Mouse (Mus musculus): ENCODE data around the gene Morc2a. TPM values are rescaled to one million over a fixed set of nuclear protein-coding genes. Genes with fewer than 3 reads are reported as not detected.

Gene Morc2a
- 19.6 TPM for polyA plus RNA-seq (2014; fragmentation: Illumina TruSeq; extraction: RNeasy Lipid Tissue Mini Kit (QIAGEN cat#74804); ENCODE audit: low read depth, low replicate concordance)

GRCm38 (mm10) chr11:3648964-3649841 is at the start of gene Morc2a:
Gene Morc2a, plus strand, starts transcription at chr11:3649191.

Other genes starting within 250 kb of the Morc2a start
- gene Limk2, start 240.0 kb upstream of the Morc2a start, polyA plus RNA-seq (2014; fragmentation: Illumina TruSeq; extraction: RNeasy Lipid Tissue Mini Kit (QIAGEN cat#74804); ENCODE audit: low read depth, low replicate concordance), result 72.4 TPM
- gene Rnf185, start 196.8 kb upstream of the Morc2a start, polyA plus RNA-seq (2014; fragmentation: Illumina TruSeq; extraction: RNeasy Lipid Tissue Mini Kit (QIAGEN cat#74804); ENCODE audit: low read depth, low replicate concordance), result 29.1 TPM
- gene Pla2g3, start 160.9 kb upstream of the Morc2a start, polyA plus RNA-seq (2014; fragmentation: Illumina TruSeq; extraction: RNeasy Lipid Tissue Mini Kit (QIAGEN cat#74804); ENCODE audit: low read depth, low replicate concordance), result 2.9 TPM
- 13.2 TPM for gene Inpp5j, start 144.4 kb upstream of the Morc2a start, polyA plus RNA-seq (2014; fragmentation: Illumina TruSeq; extraction: RNeasy Lipid Tissue Mini Kit (QIAGEN cat#74804); ENCODE audit: low read depth, low replicate concordance)
- gene Selenom, start 134.5 kb upstream of the Morc2a start, polyA plus RNA-seq (2014; fragmentation: Illumina TruSeq; extraction: RNeasy Lipid Tissue Mini Kit (QIAGEN cat#74804); ENCODE audit: low read depth, low replicate concordance), result 6.2 TPM
- gene Smtn, start 108.6 kb upstream of the Morc2a start, polyA plus RNA-seq (2014; fragmentation: Illumina TruSeq; extraction: RNeasy Lipid Tissue Mini Kit (QIAGEN cat#74804); ENCODE audit: low read depth, low replicate concordance), result 0.82 TPM
- not detected for gene Osbp2, start 214.7 kb downstream of the Morc2a start, polyA plus RNA-seq (2014; fragmentation: Illumina TruSeq; extraction: RNeasy Lipid Tissue Mini Kit (QIAGEN cat#74804); ENCODE audit: low read depth, low replicate concordance)
- 1.1 TPM for gene 4921536K21Rik, start 245.9 kb downstream of the Morc2a start, polyA plus RNA-seq (2014; fragmentation: Illumina TruSeq; extraction: RNeasy Lipid Tissue Mini Kit (QIAGEN cat#74804); ENCODE audit: low read depth, low replicate concordance)
- gene Dusp18, start 246.0 kb downstream of the Morc2a start, polyA plus RNA-seq (2014; fragmentation: Illumina TruSeq; extraction: RNeasy Lipid Tissue Mini Kit (QIAGEN cat#74804); ENCODE audit: low read depth, low replicate concordance), result 8.5 TPM